Mouse (Mus musculus): ENCODE measurements around the gene Helz. TPM values are rescaled to one million over a fixed set of nuclear protein-coding genes. Genes with fewer than 3 reads are reported as not detected.
A peak's percentile ranks its signal among the peaks of the same experiment; 100 is the strongest.

The Helz gene
- polyA plus RNA-seq, 1 experiment from 2014 or later = 18.4 TPM

- no peak overlapping the region for H3K4me3 ChIP-seq
- no peak for ATAC-seq (ENCODE audit: low FRiP score, low read depth)
Measured at GRCm38 (mm10) chr11:107524966-107525365, 22.8 kb upstream of the Helz start.

GRCm38 (mm10) chr11:107527632-107528031 lies 20.1 kb upstream of the Helz start:
- Histone ChIP-seq H3K4me2 (replicated peaks) (no peak overlapping the region), H3K36me3 (no peaks in the 10 kb centered on the region), H3K9me3 (no peaks in the 10 kb centered on the region), H3K27me3 (replicated peaks) (no peaks in the 10 kb centered on the region), H3K27ac (no peak overlapping the region), H3K4me3 (no peak overlapping the region), H3K4me1 (no peaks in the 10 kb centered on the region), H3K9ac (no peak overlapping the region)
- WGBS = 15% methylated on average over 3 of the region's 3 CpGs
- ATAC-seq (ENCODE audit: low FRiP score, low read depth) = no peak

More at GRCm38 (mm10) chr11:107524966-107525365, 22.8 kb upstream of the Helz start:
- Histone ChIP-seq H3K36me3 (no peaks in the 10 kb centered on the region), H3K4me2 (replicated peaks) (no peak overlapping the region), H3K9me3 (no peaks in the 10 kb centered on the region), H3K9ac (no peak overlapping the region), H3K27me3 (replicated peaks) (no peaks in the 10 kb centered on the region), H3K4me1 (no peaks in the 10 kb centered on the region), H3K27ac (no peak overlapping the region)
- 60% methylated on average over 1 of the region's 1 CpGs for WGBS

- H3K9ac ChIP-seq = no peak overlapping the region
- H3K4me2 ChIP-seq (replicated peaks) = no peak overlapping the region
- 44% methylated on average over 8 of the region's 8 CpGs for WGBS
- H3K36me3 ChIP-seq = no peaks in the 10 kb centered on the region
- H3K27ac ChIP-seq = no peak overlapping the region
- H3K27me3 ChIP-seq (replicated peaks) = no peaks in the 10 kb centered on the region
- H3K9me3 ChIP-seq = no peaks in the 10 kb centered on the region
- H3K4me1 ChIP-seq = no peaks in the 10 kb centered on the region
- H3K4me3 ChIP-seq = no peak overlapping the region
- ATAC-seq (ENCODE audit: low FRiP score, low read depth) = no peak
Measured at GRCm38 (mm10) chr11:107529320-107529719, 18.4 kb upstream of the Helz start.

GRCm38 (mm10) chr11:107531445-107531844 lies 16.3 kb upstream of the Helz start:
- H3K4me3 ChIP-seq = no peak overlapping the region
- WGBS = 78% methylated on average over 4 of the region's 4 CpGs
- ATAC-seq (ENCODE audit: low FRiP score, low read depth) = no peak
- H3K9me3 ChIP-seq = no peaks in the 10 kb centered on the region
- no peaks in the 10 kb centered on the region for H3K4me1 ChIP-seq
- no peak overlapping the region for H3K27ac ChIP-seq
- no peaks in the 10 kb centered on the region for H3K27me3 ChIP-seq (replicated peaks)
- no peaks in the 10 kb centered on the region for H3K36me3 ChIP-seq
- no peak overlapping the region for H3K4me2 ChIP-seq (replicated peaks)
- H3K9ac ChIP-seq = no peak overlapping the region

GRCm38 (mm10) chr11:107532271-107532670 lies 15.5 kb upstream of the Helz start:
- Histone ChIP-seq H3K9ac (no peak overlapping the region), H3K4me2 (replicated peaks) (no peak overlapping the region), H3K4me3 (no peak overlapping the region), H3K36me3 (no peaks in the 10 kb centered on the region), H3K27ac (no peak overlapping the region), H3K9me3 (no peaks in the 10 kb centered on the region), H3K27me3 (replicated peaks) (no peaks in the 10 kb centered on the region), H3K4me1 (no peaks in the 10 kb centered on the region)
- no peak for ATAC-seq (ENCODE audit: low FRiP score, low read depth)
- WGBS = 38% methylated on average over 5 of the region's 5 CpGs

GRCm38 (mm10) chr11:107538994-107539393 lies 8.7 kb upstream of the Helz start:
- H3K36me3 ChIP-seq = no peaks in the 10 kb centered on the region
- no peak overlapping the region for H3K4me2 ChIP-seq (replicated peaks)
- H3K27ac ChIP-seq = no peak overlapping the region
- ATAC-seq (ENCODE audit: low FRiP score, low read depth) = no peak
- no peak overlapping the region for H3K9ac ChIP-seq
- H3K4me1 ChIP-seq = no peaks in the 10 kb centered on the region
- H3K27me3 ChIP-seq (replicated peaks) = no peaks in the 10 kb centered on the region
- WGBS = 94% methylated on average over 4 of the region's 4 CpGs
- no peaks in the 10 kb centered on the region for H3K9me3 ChIP-seq
- no peak overlapping the region for H3K4me3 ChIP-seq

- H3K4me2 ChIP-seq (replicated peaks) = no peak overlapping the region
- H3K4me3 ChIP-seq = no peak overlapping the region
- no peak for ATAC-seq (ENCODE audit: low FRiP score, low read depth)
- H3K27ac ChIP-seq = no peak overlapping the region
- H3K27me3 ChIP-seq (replicated peaks) = no peaks in the 10 kb centered on the region
- H3K36me3 ChIP-seq = no peaks in the 10 kb centered on the region
- no peak overlapping the region for H3K9ac ChIP-seq
- H3K4me1 ChIP-seq = no peaks in the 10 kb centered on the region
- 81% methylated on average over 1 of the region's 1 CpGs for WGBS
- H3K9me3 ChIP-seq = no peaks in the 10 kb centered on the region
Measured at GRCm38 (mm10) chr11:107540339-107540738, 7.4 kb upstream of the Helz start.

- ATAC-seq (ENCODE audit: low FRiP score, low read depth) = no peak
- H3K4me1 ChIP-seq = peaks cover 16% of the 10 kb centered on the region
- H3K27me3 ChIP-seq (replicated peaks) = no peaks in the 10 kb centered on the region
- H3K4me3 ChIP-seq = no peak overlapping the region
- H3K9me3 ChIP-seq = no peaks in the 10 kb centered on the region
- no peak overlapping the region for H3K9ac ChIP-seq
- WGBS = 27% methylated on average over 13 of the region's 13 CpGs
- no peak overlapping the region for H3K27ac ChIP-seq
- peaks cover 7% of the 10 kb centered on the region; the same call in 1 of the 2 replicates for H3K36me3 ChIP-seq
- peak overlapping the region; percentile 97 for H3K4me2 ChIP-seq (replicated peaks)
Measured at GRCm38 (mm10) chr11:107545747-107546476, 1.8 kb upstream of the Helz start.

GRCm38 (mm10) chr11:107546667-107547301 lies 946 bp upstream of the Helz start:
- no peaks in the 10 kb centered on the region for H3K27me3 ChIP-seq (replicated peaks)
- H3K4me1 ChIP-seq = peaks cover 16% of the 10 kb centered on the region
- peak overlapping the region; percentile 97 for H3K4me2 ChIP-seq (replicated peaks)
- 1% methylated on average over 37 of the region's 37 CpGs for WGBS
- no peak overlapping the region for H3K27ac ChIP-seq
- peak overlapping the region; percentile 90 for H3K9ac ChIP-seq
- H3K36me3 ChIP-seq = peaks cover 12% of the 10 kb centered on the region; the same call in 1 of the 2 replicates
- no peaks in the 10 kb centered on the region for H3K9me3 ChIP-seq
- H3K4me3 ChIP-seq = peak overlapping the region; percentile 96
- peak; percentile 60 for ATAC-seq (ENCODE audit: low FRiP score, low read depth)

- Histone ChIP-seq H3K9ac (peak overlapping the region; percentile 90), H3K27ac (peak overlapping the region; percentile 53; the same call in 1 of the 2 replicates), H3K36me3 (peaks cover 21% of the 10 kb centered on the region), H3K4me2 (replicated peaks) (peak overlapping the region; percentile 97), H3K4me3 (peak overlapping the region; percentile 96), H3K4me1 (peaks cover 16% of the 10 kb centered on the region), H3K9me3 (no peaks in the 10 kb centered on the region), H3K27me3 (replicated peaks) (no peaks in the 10 kb centered on the region)
- ATAC-seq (ENCODE audit: low FRiP score, low read depth) = peak; percentile 37
- 9% methylated on average over 38 of the region's 39 CpGs for WGBS
Measured at GRCm38 (mm10) chr11:107548204-107548975, 660 bp downstream of the Helz start.

- no peak overlapping the region for H3K9ac ChIP-seq
- H3K4me2 ChIP-seq (replicated peaks) = no peak overlapping the region
- WGBS = 92% methylated on average over 5 of the region's 5 CpGs
- peaks cover 27% of the 10 kb centered on the region for H3K36me3 ChIP-seq
- no peaks in the 10 kb centered on the region for H3K9me3 ChIP-seq
- no peaks in the 10 kb centered on the region for H3K27me3 ChIP-seq (replicated peaks)
- no peaks in the 10 kb centered on the region for H3K4me1 ChIP-seq
- ATAC-seq (ENCODE audit: low FRiP score, low read depth) = no peak
- no peak overlapping the region for H3K4me3 ChIP-seq
- H3K27ac ChIP-seq = no peak overlapping the region
Measured at GRCm38 (mm10) chr11:107559874-107560273, 12.1 kb downstream of the Helz start.

- H3K9me3 ChIP-seq = no peaks in the 10 kb centered on the region
Measured at GRCm38 (mm10) chr11:107567431-107567830, 19.7 kb downstream of the Helz start.

More at GRCm38 (mm10) chr11:107567431-107567830, 19.7 kb downstream of the Helz start:
- H3K27ac ChIP-seq = no peak overlapping the region
- peaks cover 23% of the 10 kb centered on the region for H3K36me3 ChIP-seq
- no peak overlapping the region for H3K4me2 ChIP-seq (replicated peaks)
- no peak for ATAC-seq (ENCODE audit: low FRiP score, low read depth)
- 95% methylated on average over 3 of the region's 3 CpGs for WGBS
- H3K4me1 ChIP-seq = no peaks in the 10 kb centered on the region
- H3K4me3 ChIP-seq = no peak overlapping the region
- H3K27me3 ChIP-seq (replicated peaks) = no peaks in the 10 kb centered on the region
- H3K9ac ChIP-seq = no peak overlapping the region
